Mouse (Mus musculus) small intestine, adult 2 months (tissue): ENCODE results near the gene Slc23a3.
A peak's percentile ranks its signal among the peaks of the same experiment; 100 is the strongest.

ENCODE experiments used
- CTCF ChIP-seq: fragments of 200-500 bp; IDR thresholded peaks from 2 replicates; pipeline ENCODE4 v1.5.1; 2012; ENCODE audit warnings: low read depth, mild to moderate bottlenecking, control low read depth, inconsistent platforms, low read length, moderate library complexity, mixed read lengths; ENCODE audit not compliant: insufficient replicate concordance, insufficient read length; ENCODE audit errors: extremely low read depth
- POLR2A ChIP-seq: fragments of 200-500 bp; IDR thresholded peaks from 2 replicates; pipeline ENCODE4 v1.6.1; 2012; ENCODE audit warnings: low read depth, mild to moderate bottlenecking, control low read depth, inconsistent platforms, low read length, moderate library complexity

DNA sequence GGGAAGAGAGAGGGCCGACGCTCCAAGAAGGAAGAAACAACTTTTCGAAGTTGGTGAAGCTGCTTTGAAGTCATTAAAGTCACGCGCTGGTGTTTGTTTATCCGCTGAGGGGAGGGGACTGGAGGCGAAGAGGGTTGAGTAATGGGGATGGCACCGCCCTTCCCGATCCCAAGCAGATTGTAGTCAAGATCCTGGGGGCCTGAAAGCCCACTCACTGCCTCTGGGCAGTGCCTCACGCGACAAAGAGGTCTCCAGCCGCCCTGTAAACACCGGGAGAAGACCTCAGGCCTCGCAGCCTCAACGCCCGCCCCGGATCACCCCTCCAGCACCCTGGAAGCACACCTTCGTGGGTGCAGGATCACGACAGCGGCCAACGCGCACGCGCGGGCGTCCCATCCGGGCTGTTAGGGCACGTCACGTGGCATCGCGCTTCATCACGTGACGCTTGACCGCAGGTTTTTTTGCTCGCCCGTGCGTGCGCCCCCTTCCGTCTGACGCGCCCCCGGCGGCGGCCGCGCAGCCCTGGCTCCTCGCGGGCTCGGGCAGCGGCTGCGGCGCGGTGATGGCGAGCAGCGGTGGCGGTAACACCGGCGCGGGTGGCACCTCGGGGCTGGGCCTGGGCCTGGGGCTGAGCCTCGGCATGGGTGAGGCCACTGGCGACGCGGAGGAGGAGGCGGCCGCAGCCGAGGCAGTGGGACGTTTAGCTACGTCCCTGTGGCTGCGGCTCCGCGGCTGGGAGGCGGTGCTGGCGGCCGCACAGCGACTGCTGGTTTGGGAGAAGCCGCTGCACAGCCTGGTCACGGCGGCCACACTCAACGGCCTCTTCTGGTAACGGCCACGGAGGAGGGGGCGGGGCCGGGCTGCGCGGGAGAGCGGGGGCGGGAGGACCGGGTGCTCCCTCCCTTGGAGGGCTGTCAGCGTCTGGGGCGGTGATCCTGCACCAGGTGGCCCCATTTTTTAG is 8.9 kb upstream of the Slc23a3 start, which contains the start of the genes Cnppd1 and Retreg2:
- TF ChIP-seq CTCF, result peak; percentile 52; the same call in 1 of the 2 replicates
- peak; percentile 58 for TF ChIP-seq POLR2A
